Comparison of ENCODE assay signal across 7 mouse cellular contexts in the genomic region with DNA sequence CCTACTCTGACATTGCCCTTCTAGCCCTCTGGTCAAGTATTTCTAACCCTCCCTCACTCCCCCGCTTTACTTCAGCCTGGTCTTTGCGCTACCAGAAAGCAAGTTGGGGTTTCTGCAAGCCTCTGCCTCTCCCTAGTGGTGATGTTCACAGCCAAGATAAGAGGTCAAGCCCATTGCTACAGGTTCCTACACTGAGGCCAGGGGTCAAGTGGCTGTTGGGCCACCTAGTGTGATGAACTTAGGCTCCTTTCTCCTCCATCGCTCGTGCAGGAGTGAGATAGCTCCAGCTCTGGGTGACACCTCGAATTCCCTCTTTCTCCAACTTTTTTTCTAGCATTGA. TPM values are rescaled to one million over a fixed set of nuclear protein-coding genes. Genes with fewer than 3 reads are reported as not detected.
DNase-seq lines count a peak whose midpoint lies in the region; ATAC-seq and TF ChIP-seq lines count a peak whose summit lies in the region.

No protein-coding gene starts in this region.

- no peaks in the 10 kb centered on the region for H3K9me3 ChIP-seq in liver, embryonic 11.5 days (ENCODE audit: control insufficient read depth, low read length)
- no peaks in the 10 kb centered on the region for H3K9me3 ChIP-seq in liver, postnatal 0 days (ENCODE audit: low read length)
- no peaks in the 10 kb centered on the region for H3K9me3 ChIP-seq in forebrain, embryonic 12.5 days
- H3K9me3 ChIP-seq in limb, embryonic 11.5 days (ENCODE audit: control insufficient read depth, low read length) = no peaks in the 10 kb centered on the region

- WGBS in liver, embryonic 11.5 days = 7% methylated on average over 5 of the region's 5 CpGs
- 10% methylated on average over 5 of the region's 5 CpGs for WGBS in liver, postnatal 0 days (ENCODE audit: insufficient replicate concordance)
- WGBS in forebrain, embryonic 12.5 days = 6% methylated on average over 5 of the region's 5 CpGs
- WGBS in limb, embryonic 11.5 days = 2% methylated on average over 5 of the region's 5 CpGs

- TF ChIP-seq EP300 in liver, postnatal 0 days (IDR thresholded peaks at IDR 0.05; ENCODE audit: low read depth) = no peak

- peak overlapping the region; percentile 50; the same call in 1 of the 2 replicates for H3K4me3 ChIP-seq in liver, embryonic 11.5 days (ENCODE audit: low read depth, low read length)
- no peak overlapping the region for H3K4me3 ChIP-seq in liver, postnatal 0 days (ENCODE audit: low read depth, low read length)
- H3K4me3 ChIP-seq in forebrain, embryonic 12.5 days (replicated peaks) = peak overlapping the region; percentile 67
- H3K4me3 ChIP-seq in limb, embryonic 11.5 days (ENCODE audit: low read depth, low read length) = peak overlapping the region; percentile 48

- H3K27me3 ChIP-seq in liver, embryonic 11.5 days (replicated peaks; ENCODE audit: control insufficient read depth, insufficient read depth, low read length) = peaks cover 63% of the 10 kb centered on the region
- H3K27me3 ChIP-seq in liver, postnatal 0 days (ENCODE audit: insufficient read depth, low read length) = peaks cover 56% of the 10 kb centered on the region
- H3K27me3 ChIP-seq in forebrain, embryonic 12.5 days = peaks cover 83% of the 10 kb centered on the region
- H3K27me3 ChIP-seq in limb, embryonic 11.5 days (ENCODE audit: control insufficient read depth, insufficient read depth, low read length) = peaks cover 60% of the 10 kb centered on the region

- 0 out of 2 replicates have a peak, but pooled peaks cover 2% of the 10 kb centered on the region for H3K4me1 ChIP-seq in liver, embryonic 11.5 days (replicated peaks; ENCODE audit: control insufficient read depth, insufficient read depth, low read length)
- H3K4me1 ChIP-seq in liver, postnatal 0 days (ENCODE audit: insufficient read depth) = no peaks in the 10 kb centered on the region
- H3K4me1 ChIP-seq in forebrain, embryonic 12.5 days = peaks cover 19% of the 10 kb centered on the region
- 0 out of 2 replicates have a peak, but pooled peaks cover 3% of the 10 kb centered on the region for H3K4me1 ChIP-seq in limb, embryonic 11.5 days (ENCODE audit: control insufficient read depth, insufficient read depth, low read length)

- H3K36me3 ChIP-seq in liver, embryonic 11.5 days (ENCODE audit: control insufficient read depth, insufficient read depth, low read length) = no peaks in the 10 kb centered on the region
- H3K36me3 ChIP-seq in liver, postnatal 0 days (replicated peaks; ENCODE audit: insufficient read depth, low read length) = no peaks in the 10 kb centered on the region
- H3K36me3 ChIP-seq in forebrain, embryonic 12.5 days (replicated peaks) = no peaks in the 10 kb centered on the region
- H3K36me3 ChIP-seq in limb, embryonic 11.5 days (ENCODE audit: control insufficient read depth, insufficient read depth, low read length) = no peaks in the 10 kb centered on the region

- no peak overlapping the region for H3K9ac ChIP-seq in liver, embryonic 11.5 days (ENCODE audit: low read depth, low read length)
- H3K9ac ChIP-seq in liver, postnatal 0 days (replicated peaks) = no peak overlapping the region
- peak overlapping the region; percentile 68; the same call in 1 of the 2 replicates for H3K9ac ChIP-seq in forebrain, embryonic 12.5 days
- H3K9ac ChIP-seq in limb, embryonic 11.5 days (ENCODE audit: low read length) = no peak overlapping the region

- no peak for TF ChIP-seq CTCF in liver, postnatal 0 days (IDR thresholded peaks at IDR 0.05; ENCODE audit: low read depth)

- no peak overlapping the region for H3K27ac ChIP-seq in liver, embryonic 11.5 days (ENCODE audit: low read depth, low read length)
- no peak overlapping the region for H3K27ac ChIP-seq in liver, postnatal 0 days (ENCODE audit: low read depth)
- no peak overlapping the region for H3K27ac ChIP-seq in forebrain, embryonic 12.5 days
- H3K27ac ChIP-seq in limb, embryonic 11.5 days (replicated peaks; ENCODE audit: low read depth, low read length) = no peak overlapping the region

- no peak for ATAC-seq in liver, embryonic 11.5 days (replicated peaks; ENCODE audit: low FRiP score)
- no peak for ATAC-seq in liver, postnatal 0 days
- no peak for ATAC-seq in forebrain, embryonic 12.5 days (ENCODE audit: low FRiP score)
- no peak for ATAC-seq in limb, embryonic 11.5 days (ENCODE audit: insufficient number of reproducible peaks, low FRiP score, low TSS enrichment, low read depth)

- peak overlapping the region; percentile 72 for H3K4me2 ChIP-seq in liver, embryonic 11.5 days
- no peak overlapping the region for H3K4me2 ChIP-seq in liver, postnatal 0 days (ENCODE audit: low read depth, low read length)
- H3K4me2 ChIP-seq in forebrain, embryonic 12.5 days = peak overlapping the region; percentile 93
- peak overlapping the region; percentile 93 for H3K4me2 ChIP-seq in limb, embryonic 11.5 days (ENCODE audit: low read depth, severe bottlenecking)

- no peak for DNase-seq in liver, embryonic 11.5 days (ENCODE audit: low spot score)
- no peak for DNase-seq in liver, postnatal 0 days
- DNase-seq in limb, embryonic 11.5 days (ENCODE audit: low spot score) = peak; percentile 46
- peak; percentile 31 for DNase-seq in retina, embryonic 14.5 days (ENCODE audit: low spot score)
- no peak for DNase-seq in cerebellum, adult 9-11 months
- DNase-seq in cerebellum, adult 11-12 months = no peak

RNA-seq across cellular contexts. Expression of gene Shisa6, which starts 1.2 kb away (rescaled TPM):
- 0.17 and 0.22 TPM in 2 replicates for polyA plus RNA-seq in liver, embryonic 11.5 days (2014; fragmentation: Nextera tagmentation; extraction: Ambion mirVana)
- not detected in 2 replicates for polyA plus RNA-seq in liver, postnatal 0 days (2015; fragmentation: Nextera tagmentation; extraction: Ambion mirVana)
- 0.66 and 0.92 TPM in 2 replicates for polyA plus RNA-seq in forebrain, embryonic 12.5 days (2016; fragmentation: Nextera tagmentation; extraction: Ambion mirVana)
- polyA plus RNA-seq in limb, embryonic 11.5 days (2014; fragmentation: Nextera tagmentation; extraction: Ambion mirVana) = 0.15 TPM in 1 of 2 replicates, not detected in the other

Comparison
In these comparisons a context has a peak if more than half of its experiments do, and no peak if none do; other contexts are left out.
1. DNase-seq: peak in limb, embryonic 11.5 days (single experiment) and retina, embryonic 14.5 days (single experiment); none in liver, embryonic 11.5 days (single experiment), liver, postnatal 0 days (single experiment), cerebellum, adult 9-11 months (single experiment) and cerebellum, adult 11-12 months (single experiment).